Mouse (Mus musculus): ENCODE measurements around the gene Fkbp1a.

DNA sequence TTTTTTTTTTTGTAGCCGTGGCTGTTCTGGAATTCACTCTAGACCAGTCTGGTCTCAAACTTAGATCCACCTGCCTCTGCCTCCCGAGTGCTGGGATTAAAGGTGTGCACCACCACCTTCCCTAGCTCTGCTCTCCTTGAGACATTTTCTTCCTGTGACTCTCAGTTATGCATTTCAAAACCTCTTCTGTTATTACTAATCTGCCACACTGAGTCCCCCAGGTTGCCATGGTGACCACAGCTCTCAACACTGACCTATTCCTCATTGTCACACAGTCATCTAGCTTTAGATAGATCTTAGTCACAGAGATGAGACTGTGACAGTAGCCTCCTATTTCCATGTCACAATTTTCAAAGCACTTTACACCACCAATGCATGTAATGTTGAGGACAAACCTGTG, 27.2 kb downstream of the Fkbp1a start:
- TF ChIP-seq CTCF (IDR thresholded peaks at IDR 0.05) (no peak), EP300 (IDR thresholded peaks at IDR 0.05) (no peak)

Measured in lung, postnatal 0 days (tissue).